Mouse (Mus musculus) skeletal muscle tissue, adult 2 months (tissue): Measurements from ENCODE around the gene Slc17a3.
A peak's percentile ranks its signal among the peaks of the same experiment; 100 is the strongest.

ENCODE experiments used
- DNase-seq: peaks from one replicate; pipeline ENCODE4 v3.0.0-alpha.2; 2012; ENCODE audit warnings: low read depth, low spot score

Slc17a3 gene

GRCm38 (mm10) chr13:23839308-23839707 lies at the start of gene Slc17a3:
Slc17a3 (plus strand) TSS chr13:23839434.
- DNase-seq, result no peak

DNA sequence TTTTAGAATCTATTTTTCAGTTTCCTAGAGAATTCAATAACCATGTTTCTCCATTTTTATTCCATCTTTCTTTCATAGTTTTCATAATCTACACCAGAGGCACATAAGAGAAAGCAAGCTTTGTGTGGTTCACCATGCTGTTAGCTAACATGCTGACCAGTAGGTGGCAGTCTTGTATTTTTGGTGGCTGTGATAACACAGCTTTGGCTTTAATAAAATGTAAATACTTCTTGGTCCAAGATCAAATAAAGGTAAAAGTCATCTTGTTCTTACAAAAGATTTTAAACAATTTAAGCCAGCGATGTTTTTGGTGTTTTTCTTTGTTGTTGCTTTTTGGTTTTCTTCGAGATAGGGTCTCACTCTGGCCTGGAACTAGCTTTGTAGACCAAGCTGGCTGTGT lies 46.7 kb upstream of the Slc17a3 start:
- DNase-seq, result peak; percentile 9

GRCm38 (mm10) chr13:23799405-23799804 lies 39.8 kb upstream of the Slc17a3 start:
- DNase-seq, result peak; percentile 3

DNA sequence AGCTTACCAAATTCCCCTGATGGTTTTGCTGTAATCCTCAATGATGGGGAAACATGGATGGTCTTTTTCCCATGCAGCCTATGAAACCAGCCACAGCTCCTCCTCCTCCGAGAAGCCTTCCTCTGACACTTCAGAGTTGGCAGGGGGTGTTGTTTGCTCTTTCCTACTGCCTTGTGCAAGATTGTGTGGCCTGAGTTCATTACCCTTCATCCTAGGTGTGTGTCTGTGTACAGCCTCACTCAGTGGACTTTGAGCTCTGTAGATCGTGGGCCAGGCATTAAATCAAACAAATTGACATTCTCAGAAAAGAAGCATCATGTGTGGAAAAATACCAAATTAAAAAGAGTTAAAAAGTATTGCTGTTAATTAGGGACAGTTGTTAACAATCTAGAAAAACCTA lies 34.7 kb upstream of the Slc17a3 start:
- DNase-seq, result no peak

DNA sequence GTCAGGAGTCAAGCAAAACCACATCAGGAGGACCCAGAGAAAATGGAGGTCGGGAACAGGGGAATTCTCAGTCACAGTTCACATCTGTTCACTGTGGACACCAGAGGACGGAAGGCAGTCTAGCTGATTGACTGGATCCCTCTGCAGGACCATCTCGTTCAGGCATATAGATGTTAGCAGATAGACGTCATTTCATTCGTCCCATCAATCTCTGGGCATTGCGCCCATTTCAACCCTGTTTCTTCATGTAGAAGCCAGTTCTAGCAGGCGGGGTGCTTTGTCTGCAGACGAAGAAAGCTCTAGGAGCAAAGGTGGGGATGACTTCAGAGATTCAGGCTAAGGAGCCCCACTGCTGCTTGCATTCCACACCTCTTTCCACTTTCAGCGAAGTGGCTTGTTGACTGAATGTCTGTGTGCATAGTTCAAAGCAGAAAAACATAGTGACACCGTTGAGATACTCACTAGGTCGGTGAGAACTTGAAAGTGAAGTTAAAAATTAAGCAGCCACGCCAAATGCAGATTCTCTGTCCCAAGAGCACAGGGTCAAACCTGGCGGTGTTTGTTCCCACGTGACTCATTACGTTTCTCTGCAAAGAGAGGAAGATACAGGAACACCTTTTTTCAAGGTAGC lies 32.7 kb upstream of the Slc17a3 start, which contains the start of gene Slc17a2:
Gene Slc17a2 (plus strand): TSS at position 572 of the 631 bp plus-strand sequence.
- DNase-seq, result no peak

GRCm38 (mm10) chr13:23816148-23816547 lies 23.1 kb upstream of the Slc17a3 start:
- no peak for DNase-seq

DNA sequence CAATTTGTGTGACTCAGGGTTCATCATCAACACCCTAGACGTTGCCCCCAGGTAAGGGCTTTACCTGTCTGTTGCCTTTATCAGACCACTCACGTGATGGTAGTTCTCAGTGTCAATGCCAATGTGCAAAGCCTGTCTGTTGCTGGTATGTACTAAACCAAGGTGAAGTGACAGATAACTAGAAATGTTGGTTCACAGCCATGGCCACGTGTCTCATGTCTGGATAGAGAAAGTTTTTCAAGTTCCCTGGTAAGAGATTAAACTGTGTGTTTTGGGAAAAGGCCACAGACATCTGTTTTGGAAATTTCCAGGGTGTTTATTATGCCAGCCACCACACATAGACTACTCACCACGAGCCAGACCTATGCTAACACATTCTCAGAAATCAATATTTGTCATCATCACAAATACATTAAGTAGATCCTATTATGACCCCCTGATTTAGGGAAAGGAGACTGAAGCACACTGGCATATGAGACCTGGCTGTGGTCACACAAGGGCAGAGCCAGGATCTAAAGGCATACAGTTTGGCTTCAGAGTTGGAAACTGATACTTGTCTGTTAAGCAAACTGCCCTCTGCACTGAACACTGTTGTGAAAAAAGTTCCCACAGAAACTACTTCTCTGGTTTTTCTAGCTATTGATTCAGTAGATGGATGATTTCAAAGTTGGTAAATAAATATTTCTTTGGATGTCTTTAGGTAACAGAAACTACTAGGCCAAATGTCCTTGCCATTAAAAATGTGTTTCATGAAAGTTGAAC lies 18.9 kb upstream of the Slc17a3 start:
- DNase-seq, result no peak

GRCm38 (mm10) chr13:23822213-23822612 lies 17.0 kb upstream of the Slc17a3 start:
- DNase-seq, result no peak

- DNase-seq, result no peak
These were observed 12.6 kb upstream of the Slc17a3 start for GRCm38 (mm10) chr13:23826606-23827005.

DNA sequence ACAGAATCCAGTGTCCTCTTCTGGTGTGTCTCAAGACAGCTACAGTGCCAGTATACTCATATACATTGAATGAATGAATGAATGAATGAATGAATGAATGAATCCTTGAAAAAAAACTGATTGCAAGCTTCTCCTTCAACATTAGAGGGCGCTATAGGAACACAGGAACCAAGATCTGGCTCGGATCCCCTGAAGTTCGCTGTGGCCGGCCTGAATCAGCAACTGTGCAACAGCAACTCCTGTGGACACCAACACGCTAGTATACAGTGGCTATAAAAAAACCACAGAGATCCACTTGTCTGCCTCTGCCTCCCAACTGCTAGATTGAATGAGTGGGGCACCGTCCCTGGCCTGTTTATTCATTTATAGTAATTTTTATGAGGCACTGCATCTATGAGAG lies 6.2 kb upstream of the Slc17a3 start:
- DNase-seq, result peak; percentile 51

- no peak for DNase-seq
These were observed 4.4 kb upstream of the Slc17a3 start for GRCm38 (mm10) chr13:23834836-23835235.

DNA sequence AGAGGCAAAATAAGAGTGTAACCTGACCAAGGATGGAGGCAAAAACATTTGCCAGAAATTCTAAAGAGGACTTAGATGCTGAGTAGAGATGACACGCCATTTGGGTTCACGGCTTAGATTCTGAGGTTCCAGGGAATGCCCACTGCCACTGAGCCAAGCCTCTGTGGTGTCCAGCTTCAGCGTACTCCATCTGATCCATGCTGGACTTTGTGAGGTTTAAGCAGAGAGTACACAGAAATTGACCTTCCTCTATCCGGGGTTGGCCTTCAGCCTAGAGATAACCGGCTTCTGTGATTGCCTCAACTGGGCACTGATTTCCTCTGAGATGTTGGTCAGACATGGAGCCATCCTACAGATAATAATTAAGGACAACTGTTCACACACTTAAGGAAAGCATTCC lies 2.6 kb upstream of the Slc17a3 start:
- no peak for DNase-seq

- peak; percentile 26 for DNase-seq
These were observed 6.6 kb downstream of the Slc17a3 start for GRCm38 (mm10) chr13:23845851-23846250.

DNA sequence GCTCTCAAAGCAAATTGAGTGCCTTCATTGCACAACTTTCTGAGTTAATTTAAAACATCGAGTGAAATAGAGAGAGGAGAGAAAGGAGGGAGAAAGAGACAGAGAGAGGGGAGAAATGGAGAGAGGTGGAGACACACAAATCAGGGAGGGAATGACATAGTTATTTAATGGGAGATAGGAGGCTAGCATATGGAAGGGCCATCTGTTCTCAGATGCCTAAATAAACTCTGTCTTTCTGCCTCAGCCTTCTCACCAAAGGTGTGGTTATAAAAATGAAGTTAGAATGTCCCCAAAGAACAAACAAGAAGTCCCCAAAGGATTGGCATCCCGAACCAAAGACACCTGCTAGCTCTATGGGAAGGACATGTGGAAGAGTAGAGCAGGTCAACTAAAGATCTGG lies 10.1 kb downstream of the Slc17a3 start:
- DNase-seq, result no peak

- DNase-seq, result no peak
These were observed 17.2 kb downstream of the Slc17a3 start for GRCm38 (mm10) chr13:23856401-23856800.

- DNase-seq, result no peak
These were observed 22.6 kb downstream of the Slc17a3 start for GRCm38 (mm10) chr13:23861815-23862214.

- no peak for DNase-seq
These were observed 25.5 kb downstream of the Slc17a3 start for GRCm38 (mm10) chr13:23864711-23865110.

DNA sequence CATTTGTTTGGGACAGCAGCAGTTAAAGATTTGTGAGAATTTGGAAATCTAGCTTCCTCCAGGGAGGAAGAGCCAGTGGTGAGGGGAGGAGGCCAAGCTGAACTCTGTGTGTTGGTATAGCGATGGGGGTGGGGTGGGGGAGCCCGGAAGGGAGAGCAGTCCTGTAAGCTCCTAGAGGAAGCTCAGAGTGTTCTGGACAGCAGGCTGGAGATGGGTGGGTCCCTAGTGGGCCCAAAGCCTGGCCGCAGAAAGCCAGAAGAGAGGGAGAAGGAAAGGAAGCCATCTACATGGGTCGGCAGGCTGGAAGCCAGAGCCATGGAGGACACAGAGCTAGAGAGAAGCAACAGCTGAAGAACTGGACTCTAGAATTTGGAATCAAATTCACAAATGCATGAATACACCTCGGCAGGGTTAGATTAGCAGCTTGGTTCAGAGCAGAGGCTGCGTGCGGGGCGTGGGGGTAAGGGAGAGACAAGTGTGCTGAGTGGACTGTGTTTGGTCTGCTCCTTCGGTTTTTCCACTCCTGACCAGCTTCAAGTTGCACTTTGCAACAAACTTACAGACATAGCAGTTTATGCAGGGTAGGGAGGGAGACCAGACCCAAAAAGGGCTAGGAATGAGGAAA lies 27.0 kb downstream of the Slc17a3 start:
- DNase-seq, result peak; percentile 11

DNA sequence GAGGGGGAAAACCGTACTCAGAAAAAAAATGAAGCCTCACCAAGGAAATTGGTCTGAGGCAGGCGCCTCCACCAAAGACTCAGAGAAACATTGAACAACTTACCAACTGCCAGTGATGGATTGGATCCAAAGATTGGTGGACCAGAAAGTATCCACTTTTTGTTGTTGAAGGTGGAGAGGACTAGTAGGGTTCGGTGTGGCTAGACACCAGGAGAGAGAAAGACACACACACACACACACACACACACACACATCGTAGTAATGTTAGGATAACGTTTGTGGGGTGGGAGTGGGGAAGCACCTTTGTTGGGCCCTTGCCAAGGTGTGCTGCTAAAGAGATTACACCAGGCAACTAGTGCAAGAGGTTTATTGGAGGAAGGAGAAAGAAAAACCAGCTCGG lies 27.8 kb downstream of the Slc17a3 start:
- DNase-seq, result no peak

DNA sequence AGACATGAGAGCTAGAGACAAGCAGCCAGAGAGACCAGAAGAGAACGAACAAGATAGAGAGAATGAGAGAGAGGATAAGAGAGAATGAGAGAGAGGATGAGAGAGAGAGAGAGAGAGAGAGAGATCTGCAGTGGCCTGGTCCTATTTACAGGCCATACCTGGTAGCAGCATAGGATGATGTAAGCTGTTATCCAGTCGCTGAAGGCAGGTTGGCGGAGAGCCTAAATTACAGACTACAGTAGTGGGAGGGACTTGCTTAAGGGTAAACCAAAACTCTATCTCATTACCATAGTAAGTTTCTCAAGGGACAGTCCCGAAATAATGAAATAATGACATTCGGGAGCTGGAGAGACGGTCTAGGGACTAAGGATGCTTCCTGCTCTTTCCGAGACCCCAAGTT lies 28.2 kb downstream of the Slc17a3 start, which contains the start of gene Slc17a1:
Gene Slc17a1 (plus strand): TSS at position 346 of the 400 bp plus-strand sequence.
- DNase-seq, result no peak

- DNase-seq, result peak; percentile 21
These were observed 29.7 kb downstream of the Slc17a3 start for GRCm38 (mm10) chr13:23868790-23869533.

GRCm38 (mm10) chr13:23869996-23870395 lies 30.8 kb downstream of the Slc17a3 start:
- DNase-seq, result no peak
